Mouse (Mus musculus): ENCODE data around the gene Dcun1d3. TPM values are rescaled to one million over a fixed set of nuclear protein-coding genes. Genes with fewer than 3 reads are reported as not detected.

The Dcun1d3 gene
- total and polyA plus RNA-seq, 3 experiments, result 2.5 to 5.6 TPM; not detected in 1

DNA sequence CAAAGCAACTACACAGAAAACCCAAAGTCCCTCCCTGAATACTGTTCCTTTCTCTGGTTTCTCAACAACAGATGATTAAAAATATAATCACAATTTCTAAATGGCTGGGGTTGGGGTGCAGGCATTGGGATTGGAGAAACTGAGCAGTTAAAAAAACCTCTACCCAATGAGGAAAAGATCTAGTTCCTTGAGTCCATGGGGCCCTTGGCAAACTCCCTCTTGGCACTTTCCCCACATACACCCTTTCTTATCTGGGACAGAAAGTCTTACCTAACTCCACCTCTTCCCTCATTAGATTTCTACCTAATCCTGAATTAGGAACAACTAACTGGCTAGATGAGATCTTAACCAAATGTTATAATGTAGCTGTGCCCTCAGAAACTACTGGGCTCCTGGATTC, 41.1 kb downstream of the Dcun1d3 start:
- TF ChIP-seq GATA1 (IDR thresholded peaks at IDR 0.05; ENCODE audit: low read depth, low read length), result 0 out of 2 replicates have a peak, but pooled peaks have one; percentile 23
- TF ChIP-seq POLR2AphosphoS2 (IDR thresholded peaks at IDR 0.05; ENCODE audit: low read length), result 0 out of 2 replicates have a peak, but pooled peaks have one; percentile 38
- 0 out of 2 replicates have a peak, but pooled peaks have one; percentile 8 for TF ChIP-seq RCOR1 (IDR thresholded peaks at IDR 0.05; ENCODE audit: low read depth, low read length)
- TF ChIP-seq TCF12 (IDR thresholded peaks at IDR 0.05; ENCODE audit: low read depth, low read length), result 0 out of 2 replicates have a peak, but pooled peaks have one; percentile 12
- TF ChIP-seq UBTF (IDR thresholded peaks at IDR 0.05; ENCODE audit: borderline replicate concordance, insufficient read depth, low read depth, low read length), result no peak
- TF ChIP-seq MEF2A (IDR thresholded peaks at IDR 0.05; ENCODE audit: extremely low read depth, insufficient replicate concordance, low read depth, low read length, poor library complexity, severe bottlenecking), result no peak
- Histone ChIP-seq H3K36me3 (ENCODE audit: control insufficient read depth in 1 of 2, insufficient read depth in 2 of 2, low read length in 2 of 2) (peaks cover 3 to 16% of the 10 kb centered on the region in 2 experiments), H3K27ac (ENCODE audit: control insufficient read depth, low read depth, low read length) (no peak overlapping the region)

DNA sequence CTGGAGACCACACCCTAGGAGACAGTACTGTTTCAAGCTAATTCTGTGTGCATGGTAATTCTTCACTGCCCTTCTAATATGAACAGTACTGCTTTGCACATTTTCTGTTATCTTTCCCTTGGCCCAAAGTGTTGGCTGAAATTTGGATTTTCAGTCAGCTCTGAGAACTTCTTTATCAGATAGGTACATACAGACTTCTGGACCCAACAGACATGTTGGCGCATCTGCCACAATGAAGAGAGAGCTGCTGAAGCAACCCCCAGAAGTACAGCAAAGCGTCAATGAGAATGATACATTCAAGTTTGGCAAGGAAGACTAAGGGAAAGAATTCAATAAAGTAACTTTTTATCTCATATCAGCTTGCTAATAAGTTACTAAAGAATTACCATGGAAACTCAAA, 41.7 kb downstream of the Dcun1d3 start:
- Histone ChIP-seq H3K36me3 (ENCODE audit: control insufficient read depth in 1 of 2, insufficient read depth in 2 of 2, low read length in 2 of 2) (peaks cover 4 to 16% of the 10 kb centered on the region in 2 experiments), H3K79me2 (ENCODE audit: control insufficient read depth, insufficient read depth, low read length, poor library complexity) (no peaks in the 10 kb centered on the region), H3K27me3 (ENCODE audit: control insufficient read depth in 1 of 2, insufficient read depth in 2 of 2, low read length in 2 of 2) (no peaks in the 10 kb centered on the region), H3K4me3 (ENCODE audit: control insufficient read depth in 1 of 2, insufficient read depth in 1 of 2, low read depth in 2 of 2, low read length in 2 of 2) (no peak overlapping the region), H3K4me1 (ENCODE audit: control insufficient read depth in 1 of 2, insufficient read depth in 2 of 2, low read length in 2 of 2) (peaks cover 7 to 12% of the 10 kb centered on the region in 2 experiments), H3K9ac (ENCODE audit: control insufficient read depth, low read depth, low read length, poor library complexity, severe bottlenecking) (no peak overlapping the region), H3K27ac (ENCODE audit: control insufficient read depth, low read depth, low read length) (no peak overlapping the region), H3K9me3 (replicated peaks; ENCODE audit: insufficient read depth, low read length) (no peaks in the 10 kb centered on the region)
- no peak for DNase-seq (ENCODE audit: low read depth, low spot score)
- TF ChIP-seq ETS1 (IDR thresholded peaks at IDR 0.05; ENCODE audit: low read depth, low read length), result no peak
- no peak for TF ChIP-seq USF2 (IDR thresholded peaks at IDR 0.05; ENCODE audit: borderline replicate concordance in 1 of 2, insufficient read depth in 1 of 2, low read depth in 1 of 2, low read length in 2 of 2)
- no peak for TF ChIP-seq MAFK (IDR thresholded peaks at IDR 0.05; ENCODE audit: borderline replicate concordance, low read depth, low read length)
- TF ChIP-seq UBTF (IDR thresholded peaks at IDR 0.05; ENCODE audit: borderline replicate concordance, insufficient read depth, low read depth, low read length), result no peak
- no peak for TF ChIP-seq JUND (IDR thresholded peaks at IDR 0.05; ENCODE audit: low read depth, low read length)
- TF ChIP-seq MAX (IDR thresholded peaks at IDR 0.05; ENCODE audit: low read length), result no peak
- no peak for TF ChIP-seq POLR2AphosphoS2 (IDR thresholded peaks at IDR 0.05; ENCODE audit: low read length)
- no peak for TF ChIP-seq MXI1 (IDR thresholded peaks at IDR 0.05; ENCODE audit: low read depth, low read length)
- no peak for TF ChIP-seq TBP (IDR thresholded peaks at IDR 0.05; ENCODE audit: low read depth, low read length)
- TF ChIP-seq USF1 (IDR thresholded peaks at IDR 0.05; ENCODE audit: low read depth, low read length), result no peak
- TF ChIP-seq GABPA (IDR thresholded peaks at IDR 0.05; ENCODE audit: low read depth, low read length), result no peak
- no peak for TF ChIP-seq MYC (IDR thresholded peaks at IDR 0.05; ENCODE audit: low read depth, low read length)
- no peak for TF ChIP-seq NELFE (IDR thresholded peaks at IDR 0.05; ENCODE audit: low read depth, low read length)
- no peak for TF ChIP-seq CHD1 (IDR thresholded peaks at IDR 0.05; ENCODE audit: low read depth, low read length)
- no peak for TF ChIP-seq POLR2A (IDR thresholded peaks at IDR 0.05; ENCODE audit: control insufficient read depth in 1 of 2, insufficient read depth in 1 of 2, low read depth in 1 of 2, low read length in 2 of 2, poor library complexity in 1 of 2)
- TF ChIP-seq SMC3 (IDR thresholded peaks at IDR 0.05; ENCODE audit: low read depth, low read length), result no peak
- TF ChIP-seq TCF12 (IDR thresholded peaks at IDR 0.05; ENCODE audit: low read depth, low read length), result no peak
- no peak for TF ChIP-seq KAT2A (conservative IDR thresholded peaks at IDR 0.05; ENCODE audit: low read depth, low read length)

More for the DNA sequence above, 41.1 kb downstream of the Dcun1d3 start:
- no peaks in the 10 kb centered on the region for H3K79me2 ChIP-seq (ENCODE audit: control insufficient read depth, insufficient read depth, low read length, poor library complexity)
- H3K9ac ChIP-seq (ENCODE audit: control insufficient read depth, low read depth, low read length, poor library complexity, severe bottlenecking), result no peak overlapping the region
- H3K9me3 ChIP-seq (replicated peaks; ENCODE audit: insufficient read depth, low read length), result no peaks in the 10 kb centered on the region
- H3K4me3 ChIP-seq (ENCODE audit: control insufficient read depth in 1 of 2, insufficient read depth in 1 of 2, low read depth in 2 of 2, low read length in 2 of 2), result no peak overlapping the region
- H3K4me1 ChIP-seq (ENCODE audit: control insufficient read depth in 1 of 2, insufficient read depth in 2 of 2, low read length in 2 of 2), result peaks cover 7 to 12% of the 10 kb centered on the region in 2 experiments
- no peaks in the 10 kb centered on the region for H3K27me3 ChIP-seq (ENCODE audit: control insufficient read depth in 1 of 2, insufficient read depth in 2 of 2, low read length in 2 of 2)
- DNase-seq (ENCODE audit: low read depth, low spot score), result peak; percentile 53
